Mouse (Mus musculus) liver, embryonic 14.5 days (tissue): Measurements from ENCODE around the gene Entpd7.

Source experiments
- CTCF ChIP-seq: IDR thresholded peaks from 2 replicates; pipeline ENCODE4 v1.5.1; 2016; ENCODE audit warnings: antibody characterized with exemption, low read depth, control low read depth
- EP300 ChIP-seq: IDR thresholded peaks from 2 replicates; pipeline ENCODE4 v1.6.1; 2016; ENCODE audit warnings: antibody characterized with exemption, low read depth

DNA sequence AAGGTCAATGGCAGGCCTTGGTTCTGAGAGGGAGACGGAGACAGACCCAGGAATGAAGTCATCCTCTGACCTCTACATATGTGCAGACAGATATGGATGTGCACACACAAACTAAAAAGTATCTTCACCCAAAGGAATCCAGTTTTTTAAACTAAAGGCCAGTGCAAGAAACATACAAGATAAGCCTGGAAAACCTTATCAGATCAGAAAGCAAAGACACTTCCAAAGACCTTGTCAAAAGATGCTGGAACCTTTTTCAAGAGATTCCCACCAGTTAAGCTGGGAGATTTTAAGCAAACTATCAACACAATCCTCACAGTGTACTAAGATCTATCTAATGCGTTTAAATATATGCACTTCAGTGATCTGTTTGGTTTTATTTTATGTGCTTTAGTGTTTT is 60.5 kb downstream of the Entpd7 start:
- TF ChIP-seq CTCF (no peak), EP300 (no peak)
